Mouse (Mus musculus): ENCODE results near the gene Cdk1.
A peak's percentile ranks its signal among the peaks of the same experiment; 100 is the strongest.
"Not testable (repeated sequence)": the region's sequence is repeated elsewhere in the genome, so short reads cannot be mapped to it uniquely, and the experiment has no call there.

The Cdk1 gene

DNA sequence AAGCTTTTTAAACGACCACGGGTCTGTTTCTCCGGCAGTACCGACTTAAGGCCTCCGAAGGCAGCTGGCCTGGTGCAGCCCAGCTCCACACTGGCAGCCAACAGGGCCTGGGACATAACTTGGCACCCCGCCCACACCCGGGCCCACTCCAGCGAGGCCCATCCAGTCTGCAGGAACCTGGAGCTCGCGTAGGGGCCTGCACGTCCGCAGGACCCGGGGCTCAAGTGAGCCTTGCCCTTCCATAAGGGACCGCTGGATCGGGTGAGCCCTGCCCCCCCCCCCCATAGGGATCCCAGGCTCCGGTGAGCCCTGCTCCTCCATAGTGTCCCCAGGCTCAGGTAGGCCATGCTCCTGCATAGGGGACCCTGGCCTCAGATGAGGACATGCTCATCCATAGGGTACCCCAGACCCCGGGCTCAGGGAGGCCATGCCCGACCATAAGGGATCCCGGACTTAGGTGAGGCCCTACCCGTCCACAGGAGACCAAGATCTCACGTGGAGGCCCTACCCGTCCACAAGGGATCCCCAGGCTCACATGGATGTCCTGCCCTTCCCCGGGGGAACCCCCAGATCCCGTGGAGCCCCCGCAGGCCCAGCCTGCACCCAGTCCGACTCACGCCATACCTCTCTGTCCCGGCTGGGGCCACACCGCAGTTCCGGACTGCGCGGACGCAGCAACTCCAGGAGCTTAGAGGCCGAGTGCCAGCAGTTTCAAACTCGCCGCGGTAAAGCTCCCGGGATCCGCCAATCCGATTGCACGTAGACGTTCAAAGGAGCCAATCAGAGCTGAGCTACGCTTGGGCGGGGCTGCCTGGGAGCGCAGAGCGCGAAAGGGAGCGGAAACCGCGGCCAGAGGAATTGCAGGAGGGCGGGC lies at the start of gene Cdk1:
Gene Cdk1 (minus strand): TSS at position 727 of the 874 bp plus-strand sequence.
- DNase-seq, result peak; percentile 93

- DNase-seq, result no peak
Observed at GRCm38 (mm10) chr10:69399814-69400385, 47.2 kb upstream of the Cdk1 start.

DNA sequence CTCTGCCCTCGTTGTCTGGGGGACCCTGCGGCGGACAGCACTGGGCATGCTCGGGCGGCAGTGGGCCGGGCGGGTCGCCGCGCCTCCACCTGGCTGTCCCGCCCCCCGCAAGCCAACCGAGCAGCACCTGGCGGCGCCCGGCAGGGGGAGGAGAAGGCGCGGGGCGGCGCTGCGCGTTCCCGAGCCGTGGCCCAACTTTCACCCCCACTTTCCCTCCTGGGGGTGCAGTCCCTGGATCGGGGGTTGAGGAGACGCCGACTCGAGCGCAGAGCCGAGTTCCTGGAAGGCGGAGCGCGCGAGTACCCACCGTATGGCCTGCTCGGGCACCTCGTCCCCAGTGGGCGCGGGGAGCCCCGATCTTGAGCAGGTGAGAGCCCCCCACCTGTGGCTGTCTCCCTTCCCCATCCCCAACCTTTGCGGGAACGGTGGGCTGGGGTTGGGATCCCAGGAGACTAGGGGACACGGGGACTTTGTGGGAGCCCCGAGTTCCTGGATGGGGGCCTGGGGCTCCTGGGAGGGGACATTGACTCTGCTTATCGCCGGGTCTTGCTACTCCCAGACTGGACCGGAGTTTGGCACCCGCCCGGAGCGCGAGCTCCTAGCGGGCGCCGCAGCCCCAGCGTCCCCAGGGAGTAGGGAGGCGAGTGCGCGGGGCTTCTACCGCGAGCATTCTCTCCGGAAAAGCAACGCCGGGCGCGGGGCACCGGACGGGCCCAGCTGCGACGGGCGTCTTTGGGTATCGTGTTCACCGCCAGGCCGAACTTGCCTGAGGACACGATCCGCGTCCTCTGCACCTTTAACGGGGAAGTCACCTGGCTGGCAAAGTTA lies 46.2 kb upstream of the Cdk1 start, which contains the start of gene Ank3:
Gene Ank3 (plus strand): TSS at position 11 of the 828 bp plus-strand sequence.
- no peak for DNase-seq

DNA sequence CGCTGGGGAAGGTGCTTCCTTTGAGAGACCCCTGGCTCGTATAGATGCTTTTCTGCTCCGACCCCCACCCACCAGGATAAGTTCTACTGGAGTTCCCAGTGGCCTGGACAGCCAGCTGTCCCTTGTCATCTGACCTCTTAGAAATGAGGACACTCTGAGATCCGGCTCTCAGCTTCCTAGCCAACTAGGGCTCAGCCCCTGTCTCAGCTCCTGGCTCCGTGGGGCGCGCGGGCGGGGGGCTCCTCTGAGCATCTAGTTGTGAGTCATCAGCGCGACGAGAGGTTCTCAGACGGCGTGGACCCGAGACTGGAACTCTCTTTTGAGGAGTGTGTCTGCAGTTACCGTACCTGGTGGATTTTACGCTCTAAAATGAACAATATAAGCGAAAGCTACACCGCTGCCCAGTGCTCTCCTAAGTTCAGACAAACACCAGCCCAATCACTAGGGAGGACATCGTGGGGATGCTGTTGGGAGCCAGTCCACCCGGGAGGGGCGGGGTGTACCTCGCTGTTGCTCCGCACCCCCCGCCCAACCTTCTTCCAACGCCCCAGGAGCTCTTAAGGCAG lies 45.5 kb upstream of the Cdk1 start:
- DNase-seq, result no peak

DNA sequence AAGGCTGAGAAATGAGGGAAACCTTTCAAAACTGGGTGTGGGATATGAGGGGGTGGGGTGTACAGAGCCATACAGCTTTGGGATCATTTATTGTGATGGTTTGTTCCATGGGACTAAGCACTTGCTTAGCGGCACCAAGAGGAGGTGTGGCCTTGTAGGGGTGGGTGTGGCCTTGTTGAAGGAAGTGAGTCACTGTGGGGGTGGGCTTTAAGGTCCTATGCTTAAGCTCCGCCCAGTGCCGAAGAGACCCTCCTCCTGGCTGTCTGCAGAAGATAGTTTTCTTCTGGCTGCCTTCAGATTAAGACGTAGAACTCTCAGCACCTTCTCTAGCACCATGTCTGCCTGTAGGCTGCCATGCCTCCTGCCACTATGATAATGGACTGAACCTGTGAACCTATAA lies 36.8 kb upstream of the Cdk1 start:
- DNase-seq, result no peak

GRCm38 (mm10) chr10:69386767-69387166 lies 34.0 kb upstream of the Cdk1 start:
- no peak for DNase-seq

GRCm38 (mm10) chr10:69385136-69385535 lies 32.4 kb upstream of the Cdk1 start:
- no peak for DNase-seq

- DNase-seq, result no peak
Observed at GRCm38 (mm10) chr10:69384640-69385039, 31.9 kb upstream of the Cdk1 start.

DNA sequence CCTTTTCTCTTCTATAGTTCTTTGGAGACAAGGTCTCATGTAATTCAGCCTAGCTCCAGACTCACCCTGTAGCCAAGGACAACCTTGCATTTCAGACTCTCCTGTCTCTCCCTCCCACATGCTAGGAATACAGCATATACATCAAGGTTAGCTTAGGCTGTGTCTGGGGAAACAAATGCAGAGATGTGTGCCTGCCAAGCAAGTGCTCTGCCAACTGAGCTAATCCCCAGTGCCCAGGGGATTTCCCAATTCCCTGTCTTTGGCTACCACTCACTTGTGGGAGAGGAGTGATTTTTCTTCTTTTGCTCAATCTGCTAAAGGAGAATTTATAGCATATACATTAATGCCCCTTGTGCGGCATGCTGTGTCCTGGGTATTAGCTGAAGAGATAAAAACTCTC lies 30.4 kb upstream of the Cdk1 start:
- DNase-seq, result no peak

GRCm38 (mm10) chr10:69375154-69375553 lies 22.4 kb upstream of the Cdk1 start:
- DNase-seq, result no peak

- DNase-seq, result no peak
Observed at GRCm38 (mm10) chr10:69373796-69374550, 21.2 kb upstream of the Cdk1 start.

GRCm38 (mm10) chr10:69372061-69372460 lies 19.3 kb upstream of the Cdk1 start:
- no peak for DNase-seq

DNA sequence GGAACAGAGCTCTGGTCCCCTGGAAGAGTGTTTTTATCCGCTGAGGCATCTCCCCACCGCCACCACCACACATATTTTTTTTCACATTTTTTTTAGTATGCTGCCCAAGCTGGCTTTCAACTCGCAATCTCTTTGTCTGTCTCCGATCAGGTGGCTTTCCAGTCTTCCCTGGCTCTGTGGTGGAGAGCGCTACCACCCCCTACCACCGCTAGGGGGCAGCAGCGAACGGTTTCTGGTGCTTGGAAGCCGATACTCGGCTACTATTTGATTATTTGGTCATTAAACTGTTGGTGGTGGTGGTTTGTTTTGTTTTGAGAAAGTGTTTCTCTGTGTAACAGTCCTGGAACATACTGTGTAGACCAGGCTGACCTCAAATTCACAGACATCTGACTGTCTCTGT lies 18.7 kb upstream of the Cdk1 start:
- DNase-seq, result peak; percentile 38

DNA sequence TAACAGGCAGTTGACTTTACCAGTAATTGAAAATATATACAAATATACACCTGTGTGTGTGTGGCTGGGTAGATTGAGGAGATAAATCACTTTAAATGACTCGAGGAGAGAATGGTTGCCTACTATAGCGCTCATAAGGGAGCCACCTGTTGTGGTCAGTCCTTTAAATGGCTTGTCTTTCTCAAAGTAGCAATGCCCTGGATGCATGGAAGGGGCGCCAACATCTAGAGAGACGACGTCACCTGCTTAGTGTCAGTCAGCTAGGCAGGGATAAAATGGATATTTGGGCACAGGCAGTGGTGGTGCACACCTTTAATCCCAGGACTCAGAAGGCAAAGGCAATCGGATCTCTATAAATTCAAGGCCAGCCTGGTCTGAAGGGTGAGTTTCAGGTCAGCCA lies 16.6 kb upstream of the Cdk1 start:
- DNase-seq, result no peak

DNA sequence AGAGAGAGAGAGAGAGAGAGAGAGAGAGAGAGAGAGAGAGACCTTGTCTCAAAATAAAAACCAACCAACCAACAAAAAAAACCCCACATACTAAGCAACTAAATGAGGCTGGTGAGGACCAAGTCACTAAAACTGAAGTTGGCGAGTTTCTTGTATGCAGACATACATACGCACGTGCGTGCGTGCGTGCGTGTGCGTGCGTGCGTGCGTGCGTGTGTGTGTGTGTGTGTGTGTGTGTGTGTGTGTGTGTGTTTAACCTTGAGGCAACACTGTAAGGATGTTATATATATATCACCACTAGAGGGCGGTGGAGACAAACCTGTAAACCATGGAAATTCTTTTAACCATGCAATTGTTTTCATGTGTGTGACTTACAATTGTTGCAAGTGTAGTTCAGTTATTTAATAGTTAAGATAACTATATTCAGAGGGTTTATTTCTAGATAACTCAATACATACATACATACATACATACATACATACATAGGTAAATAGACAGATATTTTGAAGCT lies 14.2 kb upstream of the Cdk1 start:
- no peak for DNase-seq

DNA sequence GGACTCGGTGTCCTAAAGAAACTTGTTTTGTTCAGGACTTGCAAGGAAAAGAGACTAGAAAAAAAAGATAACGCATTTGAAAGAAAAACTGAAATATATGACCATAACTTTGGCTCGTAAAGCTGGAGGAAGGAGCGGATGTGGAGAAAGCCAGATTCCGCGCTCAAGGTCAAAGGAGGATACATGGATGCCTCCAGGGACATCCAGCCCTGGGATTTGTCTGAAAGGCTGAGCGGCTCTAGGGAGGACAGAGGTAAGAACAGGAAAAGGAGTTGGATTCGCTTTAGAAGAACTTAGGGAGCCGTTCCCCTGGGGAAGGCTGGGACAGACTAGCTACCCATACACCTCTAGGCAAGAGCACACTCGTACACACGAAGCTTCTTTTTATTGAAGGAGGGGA lies 13.5 kb upstream of the Cdk1 start:
- DNase-seq, result no peak

DNA sequence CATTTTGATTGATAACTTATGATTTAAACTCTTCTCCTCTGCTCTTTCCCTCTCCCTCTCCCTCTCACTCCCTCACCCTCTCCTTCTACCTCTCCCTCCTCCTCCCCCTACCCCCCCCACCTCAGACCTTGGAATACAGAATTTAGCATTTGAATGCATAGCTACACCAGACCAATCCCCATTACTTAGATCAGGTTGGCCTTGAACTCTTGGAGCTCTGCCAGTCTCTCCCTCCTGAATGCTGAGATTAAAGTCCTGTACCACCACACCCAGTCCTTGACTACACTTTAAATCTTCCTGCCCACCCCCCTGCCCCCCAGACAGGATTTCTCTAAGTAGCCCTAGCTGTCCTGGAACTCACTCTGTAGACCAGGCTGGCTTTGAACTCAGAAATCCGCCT lies 6.9 kb upstream of the Cdk1 start:
- no peak for DNase-seq

GRCm38 (mm10) chr10:69353086-69353479 lies 345 bp upstream of the Cdk1 start:
- DNase-seq, result not testable (repeated sequence)

- DNase-seq, result no peak
Observed at GRCm38 (mm10) chr10:69351842-69352211, 911 bp downstream of the Cdk1 start.

DNA sequence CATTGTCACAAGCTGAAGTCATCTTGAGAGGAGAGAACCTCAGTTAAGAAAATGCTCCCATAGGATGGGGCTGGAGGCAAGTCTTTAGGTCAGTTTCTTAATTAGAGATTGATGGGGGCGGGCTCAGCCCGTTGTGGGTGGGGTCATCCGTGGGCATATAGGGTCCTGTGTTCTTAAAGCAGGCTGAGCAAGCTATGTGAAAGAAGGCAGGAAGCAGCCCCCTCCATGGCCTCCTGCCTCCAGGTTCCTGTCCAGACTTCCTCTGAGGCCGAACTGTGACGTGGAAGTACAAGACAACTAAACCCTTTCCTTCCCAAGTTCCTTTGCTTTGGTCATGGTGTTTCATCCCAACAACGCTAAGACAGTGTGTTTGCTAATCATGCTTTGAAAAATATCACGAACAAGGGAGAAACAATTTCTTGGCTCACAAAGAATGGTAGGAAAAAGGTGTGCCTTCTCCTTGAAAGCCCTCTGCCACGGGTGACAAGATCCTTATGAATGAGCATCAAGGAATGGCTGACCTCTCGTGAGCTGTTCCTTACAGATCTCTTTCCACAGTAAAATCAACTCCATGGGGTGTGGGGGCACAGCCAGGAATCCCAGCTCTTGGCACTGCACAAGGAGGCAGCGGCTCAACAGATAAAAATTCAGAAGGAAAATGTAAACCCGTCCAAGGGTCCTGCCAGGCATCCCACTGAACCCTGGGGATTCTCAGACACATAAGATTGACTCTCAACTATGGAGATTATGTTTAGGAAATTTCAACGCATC lies 1.5 kb downstream of the Cdk1 start:
- DNase-seq, result no peak

DNA sequence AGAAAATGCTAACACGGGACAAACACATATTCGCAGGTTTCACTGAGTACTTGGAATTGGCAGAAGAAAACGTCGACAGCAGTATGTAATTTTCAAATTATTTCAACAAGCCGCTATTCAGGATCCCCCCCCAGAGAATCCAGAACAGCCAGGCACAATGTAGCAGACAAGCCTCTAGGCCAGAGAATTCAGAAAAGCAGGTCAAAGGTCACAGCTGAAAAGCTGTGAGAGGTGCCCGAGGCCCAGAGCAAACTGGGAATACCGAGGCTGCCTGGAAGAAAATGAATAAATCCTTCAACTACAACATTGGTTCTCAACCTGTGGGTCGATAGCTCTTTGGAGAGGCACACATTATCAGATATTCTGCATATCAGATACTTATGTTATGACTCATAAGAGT lies 4.5 kb downstream of the Cdk1 start:
- DNase-seq, result no peak

GRCm38 (mm10) chr10:69342328-69342727 lies 10.4 kb downstream of the Cdk1 start:
- DNase-seq, result no peak
